7 mouse cellular contexts compared by ENCODE assay signal in the genomic region with DNA sequence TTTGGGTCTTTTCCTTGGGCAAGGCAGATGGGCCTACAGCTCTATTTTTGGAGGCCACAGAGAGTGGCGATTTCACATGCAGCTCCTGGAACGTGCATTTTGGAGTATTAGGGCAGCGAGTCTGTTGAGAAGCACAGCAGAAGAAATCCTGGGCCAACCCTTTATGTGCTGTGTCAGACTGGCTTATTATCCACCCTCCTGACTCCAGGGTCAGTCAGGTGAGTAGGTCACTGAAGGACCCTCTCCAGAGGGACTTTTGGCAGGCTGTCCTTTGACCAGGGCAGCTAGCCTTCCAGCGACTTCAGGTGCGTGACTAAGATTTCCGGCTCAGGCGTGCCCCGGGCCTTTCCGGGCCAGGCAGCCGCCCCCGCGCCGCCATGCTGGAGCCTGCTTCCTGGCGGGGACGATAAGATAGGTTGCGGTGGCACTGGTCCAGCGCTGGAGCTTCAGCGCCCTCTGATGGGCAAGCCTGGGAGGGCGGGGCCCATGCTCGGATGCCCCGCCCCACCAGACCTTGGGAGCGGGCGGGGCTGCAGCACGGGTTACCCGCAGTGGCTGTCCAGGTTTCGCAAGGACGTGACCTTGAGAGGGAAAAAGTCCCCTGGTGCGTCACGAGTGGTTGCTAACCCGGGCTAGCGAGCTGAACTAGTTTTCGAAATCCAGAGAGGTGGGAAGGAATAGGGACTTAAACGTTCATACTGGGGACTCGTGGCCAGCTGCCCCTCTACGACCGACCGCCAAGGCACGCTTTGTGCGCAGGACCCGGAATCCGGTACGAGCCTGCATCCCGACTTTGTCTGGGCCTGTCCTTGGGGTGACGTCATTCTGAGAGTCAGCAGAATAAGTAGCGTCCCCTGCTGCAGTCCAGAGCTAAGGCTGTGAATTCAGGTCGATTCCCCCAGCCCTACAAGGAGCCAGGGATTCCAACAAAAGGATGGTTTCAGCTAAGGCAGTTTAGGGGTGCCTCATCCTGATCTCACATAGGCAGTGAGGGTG. TPM values are rescaled to one million over a fixed set of nuclear protein-coding genes. Genes with fewer than 3 reads are reported as not detected.
A peak's percentile ranks its signal among the peaks of the same experiment; 100 is the strongest.
DNase-seq lines count a peak whose midpoint lies in the region; ATAC-seq lines count a peak whose summit lies in the region.

No protein-coding gene starts in this region.

- peak overlapping the region; percentile 41 for H3K4me2 ChIP-seq in embryonic facial prominence, embryonic 11.5 days (ENCODE audit: low read depth, low read length)
- peak overlapping the region; percentile 51 for H3K4me2 ChIP-seq in midbrain, embryonic 12.5 days (replicated peaks)

- peak overlapping the region; percentile 55 for H3K9ac ChIP-seq in embryonic facial prominence, embryonic 11.5 days (replicated peaks; ENCODE audit: low read length)
- peak overlapping the region; percentile 34 for H3K9ac ChIP-seq in midbrain, embryonic 12.5 days (replicated peaks)

- H3K9me3 ChIP-seq in embryonic facial prominence, embryonic 11.5 days (replicated peaks; ENCODE audit: control insufficient read depth, low read length): no peaks in the 10 kb centered on the region
- H3K9me3 ChIP-seq in limb, embryonic 10.5 days (replicated peaks): no peaks in the 10 kb centered on the region
- H3K9me3 ChIP-seq in midbrain, embryonic 12.5 days: no peaks in the 10 kb centered on the region

- no peaks in the 10 kb centered on the region for H3K4me1 ChIP-seq in embryonic facial prominence, embryonic 11.5 days (ENCODE audit: control insufficient read depth, insufficient read depth, low read length)
- no peaks in the 10 kb centered on the region for H3K4me1 ChIP-seq in limb, embryonic 10.5 days
- no peaks in the 10 kb centered on the region for H3K4me1 ChIP-seq in midbrain, embryonic 12.5 days

- no peak overlapping the region for H3K27ac ChIP-seq in embryonic facial prominence, embryonic 11.5 days (replicated peaks; ENCODE audit: low read depth, low read length)
- H3K27ac ChIP-seq in limb, embryonic 10.5 days: peak overlapping the region; percentile 87
- H3K27ac ChIP-seq in midbrain, embryonic 12.5 days (replicated peaks): peak overlapping the region; percentile 78

- no peaks in the 10 kb centered on the region for H3K36me3 ChIP-seq in embryonic facial prominence, embryonic 11.5 days (replicated peaks; ENCODE audit: control insufficient read depth, insufficient read depth, low read depth, low read length)
- no peaks in the 10 kb centered on the region for H3K36me3 ChIP-seq in limb, embryonic 10.5 days
- H3K36me3 ChIP-seq in midbrain, embryonic 12.5 days: no peaks in the 10 kb centered on the region

- peak; percentile 95 for ATAC-seq in embryonic facial prominence, embryonic 11.5 days (replicated peaks; ENCODE audit: insufficient number of reproducible peaks, low FRiP score, low TSS enrichment, low read depth)
- peak; percentile 97 for ATAC-seq in midbrain, embryonic 12.5 days (ENCODE audit: low FRiP score, low read depth)

- 20% methylated on average over 42 of the region's 46 CpGs for WGBS in embryonic facial prominence, embryonic 11.5 days
- 15% methylated on average over 42 of the region's 46 CpGs for WGBS in limb, embryonic 10.5 days
- 13% methylated on average over 46 of the region's 46 CpGs for WGBS in midbrain, embryonic 12.5 days

- H3K4me3 ChIP-seq in embryonic facial prominence, embryonic 11.5 days (ENCODE audit: low read depth, low read length): peak overlapping the region; percentile 27
- peak overlapping the region; percentile 48 for H3K4me3 ChIP-seq in limb, embryonic 10.5 days
- peak overlapping the region; percentile 39 for H3K4me3 ChIP-seq in midbrain, embryonic 12.5 days

- DNase-seq in adrenal gland, postnatal 14 days: peak; percentile 94
- peak; percentile 87 for DNase-seq in embryonic facial prominence, embryonic 11.5 days (ENCODE audit: low spot score)
- DNase-seq in heart, adult 18-20 months: peak; percentile 90 to 92
- DNase-seq in kidney, adult 18-20 months: peak; percentile 90
- DNase-seq in limb, embryonic 10.5 days (ENCODE audit: low spot score): peak; percentile 86
- peak; percentile 92 for DNase-seq in skeletal muscle tissue, adult 2 months (ENCODE audit: low read depth, low spot score)

- H3K27me3 ChIP-seq in embryonic facial prominence, embryonic 11.5 days (ENCODE audit: control insufficient read depth, insufficient read depth, low read length): no peaks in the 10 kb centered on the region
- peaks cover 74% of the 10 kb centered on the region for H3K27me3 ChIP-seq in limb, embryonic 10.5 days (ENCODE audit: low read depth, poor library complexity, severe bottlenecking)
- peaks cover 16% of the 10 kb centered on the region; the same call in 1 of the 2 replicates for H3K27me3 ChIP-seq in midbrain, embryonic 12.5 days

RNA-seq across cellular contexts. Expression of a gene that starts 4.3 kb away (rescaled TPM):
- 0.19 and 0.37 TPM in 2 replicates for total RNA-seq in adrenal gland, postnatal 14 days (2021)
- polyA plus RNA-seq in embryonic facial prominence, embryonic 11.5 days (2014; fragmentation: Nextera tagmentation; extraction: Ambion mirVana): not detected in 2 replicates
- total RNA-seq in heart, adult 18-20 months (2021): under 1 TPM; 0.23 to 0.27 TPM
- 0.04 and 0.08 TPM in 2 replicates for polyA plus RNA-seq in limb, embryonic 10.5 days (2016; fragmentation: Nextera tagmentation; extraction: Ambion mirVana)
- 0.10 TPM in 2 replicates for polyA plus RNA-seq in midbrain, embryonic 12.5 days (2016; fragmentation: Nextera tagmentation; extraction: Ambion mirVana)
